Mouse (Mus musculus) heart, adult 2 months (tissue): ENCODE measurements around the gene Zfp715.
"Not testable (repeated sequence)": the region's sequence is repeated elsewhere in the genome, so short reads cannot be mapped to it uniquely, and the experiment has no call there.

Source experiments
- CTCF ChIP-seq: fragments of 200-600 bp; IDR thresholded peaks from 2 replicates; pipeline ENCODE4 v1.8.1; 2022; ENCODE audit warnings: antibody characterized with exemption, mild to moderate bottlenecking, moderate library complexity
- POLR2A ChIP-seq: fragments of 200-500 bp; IDR thresholded peaks from 2 replicates; pipeline ENCODE4 v1.6.1; 2011; ENCODE audit warnings: mild to moderate bottlenecking, low read depth, low read length, control low read depth; ENCODE audit not compliant: insufficient read depth

GRCm38 (mm10) chr7:43349623-43350022 is 36.5 kb upstream of the Zfp715 start:
- TF ChIP-seq POLR2A = not testable (repeated sequence)
- TF ChIP-seq CTCF = peak; percentile 28; the same call in 1 of the 2 replicates
